Mouse (Mus musculus) layer of hippocampus, postnatal 14 days (tissue): ENCODE results near the gene Hao2. TPM values are rescaled to one million over a fixed set of nuclear protein-coding genes. Genes with fewer than 3 reads are reported as not detected.

ENCODE experiments used
- DNase-seq, 2 experiments: peaks; one replicate each; pipeline ENCODE4 v3.0.0; 2021 to 2022; ENCODE audit warnings: low spot score in 2 of 2, mixed read lengths in 1 of 2
- total RNA-seq, 2 experiments: library from RNA; stranded (reverse); gene quantifications; 2 replicates each; pipeline ENCODE4 v1.2.3; 2021

Gene Hao2
- total RNA-seq, 2 experiments from 2014 or later = not detected

- DNase-seq = no peak
Measured at GRCm38 (mm10) chr3:98858051-98858450, 35.0 kb downstream of the Hao2 start.

DNA sequence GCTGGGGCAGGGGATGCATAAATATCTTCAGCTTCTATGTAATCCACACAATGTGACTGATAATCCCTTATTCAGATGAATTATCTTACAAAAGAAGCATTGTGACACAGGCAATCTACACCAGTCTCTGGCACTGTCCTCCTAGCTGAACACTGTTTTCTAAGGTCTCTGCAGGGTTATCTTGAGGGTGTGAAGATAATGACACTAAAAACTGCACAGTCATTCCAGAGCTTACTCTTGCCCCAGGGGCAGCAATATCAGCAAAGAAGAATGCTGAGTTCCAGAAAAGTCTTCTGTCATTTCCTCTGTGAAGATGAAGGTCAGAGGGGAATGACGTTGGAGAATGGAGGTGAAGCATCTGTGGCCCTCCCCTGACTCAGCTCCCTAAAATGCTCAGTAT, 36.1 kb downstream of the Hao2 start:
- no peak for DNase-seq

DNA sequence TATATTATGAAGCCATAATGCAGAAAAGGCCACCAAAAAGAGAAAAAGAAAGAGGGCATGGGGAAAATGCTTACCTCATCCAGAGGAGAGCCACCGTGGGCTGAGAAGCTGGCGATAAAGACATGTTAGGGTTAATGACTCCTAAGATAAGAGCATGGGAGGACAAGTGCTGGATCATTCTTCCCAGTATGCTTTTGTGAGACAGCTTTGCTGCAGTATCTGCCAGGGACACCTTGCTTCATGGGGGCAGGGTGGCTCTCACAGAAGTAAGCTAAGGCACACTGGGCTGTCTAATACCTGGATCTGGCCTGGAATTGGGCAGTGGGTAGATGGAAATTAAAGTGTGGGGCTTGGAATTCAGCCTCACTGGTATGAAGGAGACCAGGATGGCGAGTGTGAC, 37.9 kb downstream of the Hao2 start:
- DNase-seq = no peak

- DNase-seq = no peak
Measured at GRCm38 (mm10) chr3:98853685-98854084, 39.4 kb downstream of the Hao2 start.

DNA sequence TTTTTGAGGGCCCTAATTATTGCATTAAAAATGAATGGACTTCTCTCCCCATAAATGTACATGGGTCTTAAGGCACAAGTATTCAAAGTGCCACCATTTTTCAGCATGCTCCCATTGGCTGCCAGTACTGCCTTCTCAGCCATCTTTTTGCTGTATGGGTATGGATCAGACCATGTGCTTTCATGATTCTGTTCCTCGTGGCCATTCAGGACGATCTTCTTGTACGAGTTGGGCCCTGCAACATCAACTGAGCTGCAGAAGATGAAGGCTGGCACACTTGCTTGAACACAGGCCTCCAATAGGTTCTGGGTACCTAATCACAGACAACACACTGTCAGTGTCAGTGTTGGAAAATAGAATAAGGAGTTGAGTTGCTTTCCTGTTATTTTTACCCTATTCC, 40.0 kb downstream of the Hao2 start:
- no peak for DNase-seq

DNA sequence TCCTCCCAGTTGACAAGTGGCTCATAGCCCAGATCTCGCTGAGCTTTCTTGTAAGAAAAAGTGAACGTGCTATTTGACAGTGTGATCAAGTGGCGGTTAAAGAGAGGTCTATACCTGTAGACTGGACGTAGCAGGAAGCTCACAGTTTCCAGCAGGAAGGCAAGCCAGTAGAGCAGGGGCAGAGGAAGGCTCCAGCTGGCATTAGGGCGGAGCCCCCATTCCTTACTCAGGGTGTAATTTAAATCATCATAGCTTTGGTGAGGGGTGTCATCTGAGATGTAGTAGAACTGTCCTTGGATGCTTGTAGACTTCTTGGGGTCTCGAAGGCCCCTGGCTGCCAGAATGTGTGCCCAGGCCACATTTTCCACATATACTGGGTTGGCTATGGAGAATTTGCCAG, 40.4 kb downstream of the Hao2 start:
- DNase-seq = no peak

DNA sequence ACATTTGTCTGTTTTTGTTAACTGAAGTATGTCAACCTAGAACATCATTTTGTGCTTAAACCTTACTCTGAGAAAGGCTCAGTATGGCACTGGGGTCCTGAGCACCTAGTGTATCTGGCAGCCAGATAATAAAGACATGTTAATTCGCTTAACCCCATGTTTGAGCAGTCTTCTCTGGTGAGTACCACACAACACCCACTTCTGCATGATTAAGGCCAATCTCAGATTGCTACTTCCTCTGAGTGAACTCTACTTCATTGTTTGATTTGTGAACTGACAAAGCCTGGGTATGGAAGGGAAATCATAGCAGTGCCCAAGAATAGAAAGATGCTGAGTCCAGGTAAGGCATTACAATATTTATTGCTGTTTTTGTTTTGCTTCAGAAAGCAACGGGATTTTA, 41.2 kb downstream of the Hao2 start:
- no peak for DNase-seq

GRCm38 (mm10) chr3:98850262-98850661, 42.8 kb downstream of the Hao2 start:
- DNase-seq = no peak

DNA sequence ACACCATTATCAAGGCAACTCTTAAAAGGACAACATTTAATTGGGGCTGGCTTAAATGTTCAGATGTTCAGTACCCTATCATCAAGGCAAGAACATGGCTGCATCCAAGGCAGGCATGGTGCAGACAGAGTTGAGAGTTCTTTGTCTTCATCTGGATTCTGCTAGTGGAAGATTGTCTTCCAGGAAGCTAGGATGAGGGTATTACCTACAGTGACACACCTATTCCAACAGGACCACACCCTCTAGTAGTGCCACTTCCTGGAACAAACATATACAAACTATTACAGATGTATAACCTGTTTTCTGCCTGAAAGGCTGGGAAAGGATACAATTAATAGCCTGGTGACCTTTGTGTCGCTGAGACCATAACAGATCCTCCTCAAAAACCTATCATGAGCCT, 44.1 kb downstream of the Hao2 start:
- no peak for DNase-seq

Other genes with a start within 250 kb of the Hao2 start
- gene Hsd3b2, start 168.7 kb downstream of the Hao2 start, total RNA-seq = under 1 TPM in 1 of 2 experiments, not detected in 1; 0.09 TPM
- not detected for gene Hsd3b3, start 130.1 kb downstream of the Hao2 start, total RNA-seq
- gene Hsd3b6, start 78.8 kb downstream of the Hao2 start, total RNA-seq = not detected
- not detected for gene Hsd3b1, start 33.4 kb downstream of the Hao2 start, total RNA-seq
- 1 to 10 TPM; 7.5 to 8.2 TPM for gene Wars2, start 247.8 kb upstream of the Hao2 start, total RNA-seq